Mouse (Mus musculus) intestine, embryonic 15.5 days (tissue): ENCODE measurements around the gene Smchd1. TPM values are rescaled to one million over a fixed set of nuclear protein-coding genes. Genes with fewer than 3 reads are reported as not detected.
A peak's percentile ranks its signal among the peaks of the same experiment; 100 is the strongest.
"Not testable (repeated sequence)": the region's sequence is repeated elsewhere in the genome, so short reads cannot be mapped to it uniquely, and the experiment has no call there.

Experiments used
- ATAC-seq: fragments of 200-750 bp; cut with Nextera tagmentation; 2 replicates; pipeline ENCODE4 v1.8.0; 2017; ENCODE audit warnings: moderate TSS enrichment, moderate library complexity
- H3K27ac ChIP-seq: fragments of 300-500 bp; sonication (generic); 2 replicates; pipeline ENCODE4 v1.5.1; 2015; ENCODE audit warnings: mild to moderate bottlenecking, inconsistent platforms
- H3K27me3 ChIP-seq: fragments of 300-500 bp; sonication (generic); replicated peaks from 2 replicates; pipeline ENCODE4 v1.6.1; 2015; ENCODE audit warnings: inconsistent platforms
- H3K36me3 ChIP-seq: fragments of 300-500 bp; sonication (generic); 2 replicates; pipeline ENCODE4 v1.6.1; 2015; ENCODE audit warnings: inconsistent platforms
- H3K4me1 ChIP-seq: fragments of 300-500 bp; sonication (generic); replicated peaks from 2 replicates; pipeline ENCODE4 v1.6.1; 2015; ENCODE audit warnings: inconsistent platforms
- H3K4me2 ChIP-seq: fragments of 300-500 bp; sonication (generic); replicated peaks from 2 replicates; pipeline ENCODE4 v1.6.1; 2015; ENCODE audit warnings: mild to moderate bottlenecking, inconsistent platforms
- H3K4me3 ChIP-seq: fragments of 300-500 bp; sonication (generic); replicated peaks from 2 replicates; pipeline ENCODE4 v1.5.1; 2015; ENCODE audit warnings: inconsistent platforms
- H3K9ac ChIP-seq: fragments of 300-500 bp; sonication (generic); 2 replicates; pipeline ENCODE4 v1.6.1; 2015; ENCODE audit warnings: inconsistent platforms
- H3K9me3 ChIP-seq: fragments of 300-500 bp; sonication (generic); 2 replicates; pipeline ENCODE4 v1.6.1; 2016; ENCODE audit warnings: inconsistent platforms
- WGBS: fragments of 180-500 bp; shearing (Covaris S2); methylation state at CpG from one replicate; pipeline ENCODE4 v1.1.7; 2015; 5-methylcytosine and 5-hydroxymethylcytosine counted together
- polyA plus RNA-seq: library from polyadenylated mRNA; unstranded; fragments of >200 nt; fragmentation: Nextera tagmentation; extraction: Ambion mirVana; gene quantifications from 2 replicates; pipeline ENCODE4 v1.2.1, GENCODE M21; 2015

Smchd1 gene
- polyA plus RNA-seq, 1 experiment from 2014 or later: 49.3 TPM

DNA sequence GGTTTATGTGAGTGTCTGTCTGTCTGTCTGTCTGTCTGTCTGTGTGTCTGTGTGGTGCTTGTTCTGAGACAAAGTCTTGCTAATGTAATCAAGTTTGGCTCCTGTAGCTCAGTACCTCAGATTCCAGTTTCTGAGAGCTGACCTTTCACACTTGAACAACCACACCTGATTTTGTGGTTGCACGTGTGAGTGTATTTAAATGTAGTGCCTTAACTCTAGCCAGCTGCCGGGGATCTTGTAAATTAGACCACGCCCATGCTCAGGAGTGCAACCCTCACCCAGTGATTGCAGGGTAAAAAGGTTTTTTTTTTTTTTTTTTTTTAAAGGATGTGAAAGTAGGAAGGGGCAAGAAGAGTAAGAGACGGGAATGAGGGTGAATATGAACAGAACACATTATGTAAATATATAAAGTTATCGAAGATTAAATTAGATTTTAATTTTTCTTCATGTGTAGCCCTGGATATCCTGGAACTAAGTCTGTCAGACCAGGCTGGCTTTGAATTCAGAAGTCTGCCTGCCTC, 4.3 kb upstream of the Smchd1 start:
- no peaks in the 10 kb centered on the region for H3K27me3 ChIP-seq
- H3K9ac ChIP-seq: no peak overlapping the region
- no peak overlapping the region for H3K4me2 ChIP-seq
- H3K9me3 ChIP-seq: no peaks in the 10 kb centered on the region
- no peak for ATAC-seq
- H3K27ac ChIP-seq: no peak overlapping the region
- no peaks in the 10 kb centered on the region for H3K36me3 ChIP-seq
- H3K4me1 ChIP-seq: no peaks in the 10 kb centered on the region
- H3K4me3 ChIP-seq: no peak overlapping the region
- WGBS: 56% methylated on average over 5 of the region's 5 CpGs

DNA sequence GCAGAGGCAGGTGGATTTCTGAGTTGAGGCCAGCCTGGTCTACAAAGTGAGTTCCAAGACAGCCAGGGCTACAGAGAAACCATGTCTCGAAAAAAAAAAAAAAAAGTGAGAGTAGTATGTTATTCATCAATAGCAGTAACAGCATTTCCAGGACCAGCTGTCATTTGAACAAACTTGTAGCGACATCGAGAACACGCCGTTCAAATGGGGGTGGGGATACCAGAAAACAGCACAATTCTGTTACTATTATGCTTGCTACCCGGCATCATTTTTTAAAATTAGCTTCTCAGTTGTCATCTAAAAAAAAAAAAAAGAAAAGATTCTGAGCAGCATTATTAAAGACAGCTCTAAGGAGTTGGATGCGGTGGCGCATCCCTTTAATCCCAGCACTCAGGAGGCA, 2.3 kb upstream of the Smchd1 start:
- 96% methylated on average over 8 of the region's 8 CpGs for WGBS
- Histone ChIP-seq H3K27me3 (no peaks in the 10 kb centered on the region), H3K36me3 (no peaks in the 10 kb centered on the region), H3K4me2 (no peak overlapping the region), H3K9me3 (no peaks in the 10 kb centered on the region), H3K4me3 (no peak overlapping the region), H3K4me1 (no peaks in the 10 kb centered on the region; the same call in 1 of the 2 replicates), H3K9ac (no peak overlapping the region), H3K27ac (no peak overlapping the region)
- no peak for ATAC-seq

DNA sequence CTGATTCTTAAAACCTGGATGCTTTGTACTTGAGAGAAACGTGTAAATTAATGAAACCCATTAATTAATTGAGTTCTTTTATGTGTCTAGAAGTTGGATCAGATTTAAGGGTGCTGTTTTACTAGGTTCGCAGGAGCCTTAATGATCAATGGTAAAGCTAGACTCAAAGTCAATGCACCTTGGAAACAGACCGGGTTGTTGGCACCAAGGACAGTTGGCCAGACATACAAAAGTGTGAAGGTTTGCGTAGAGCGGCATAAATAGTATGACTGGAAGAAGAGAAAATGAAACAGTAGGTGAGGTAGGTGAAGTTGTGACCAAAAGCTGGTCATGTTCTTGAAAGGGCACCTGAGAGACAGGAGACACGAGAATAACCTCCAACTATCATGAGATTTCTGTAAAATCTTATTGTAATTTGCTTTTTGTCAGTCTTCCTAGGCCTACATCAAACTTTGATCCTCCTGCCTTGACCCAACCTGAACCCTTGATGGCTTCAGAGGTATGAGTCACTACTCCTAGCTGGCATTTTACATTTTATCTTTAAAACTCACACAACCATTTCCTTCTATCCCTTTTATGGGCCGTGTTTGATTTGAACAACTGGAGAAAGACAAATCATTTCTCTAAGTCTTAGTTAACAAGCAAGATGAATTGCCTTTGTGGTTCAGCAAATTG, 1.3 kb upstream of the Smchd1 start:
- no peaks in the 10 kb centered on the region; the same call in 1 of the 2 replicates for H3K4me1 ChIP-seq
- no peaks in the 10 kb centered on the region for H3K27me3 ChIP-seq
- peak overlapping the region; percentile 99; the same call in 1 of the 2 replicates for H3K27ac ChIP-seq
- H3K9ac ChIP-seq: no peak overlapping the region
- H3K9me3 ChIP-seq: no peaks in the 10 kb centered on the region
- no peak for ATAC-seq
- H3K4me2 ChIP-seq: peak overlapping the region; percentile 67
- H3K4me3 ChIP-seq: no peak overlapping the region; the same call in 1 of the 2 replicates
- no peaks in the 10 kb centered on the region for H3K36me3 ChIP-seq
- 72% methylated on average over 7 of the region's 7 CpGs for WGBS

- Histone ChIP-seq H3K27me3 (no peaks in the 10 kb centered on the region), H3K9me3 (no peaks in the 10 kb centered on the region), H3K4me3 (peak overlapping the region; percentile 93), H3K36me3 (no peaks in the 10 kb centered on the region), H3K4me2 (peak overlapping the region; percentile 67), H3K4me1 (no peaks in the 10 kb centered on the region; the same call in 1 of the 2 replicates), H3K27ac (peak overlapping the region; percentile 99), H3K9ac (peak overlapping the region; percentile 91)
- ATAC-seq: no peak
- under 1% methylated on average over 29 of the region's 31 CpGs for WGBS
Measured at GRCm38 (mm10) chr17:71475705-71476089, 554 bp upstream of the Smchd1 start.

GRCm38 (mm10) chr17:71474128-71474527, 1.0 kb downstream of the Smchd1 start:
- 14% methylated on average over 8 of the region's 8 CpGs for WGBS
- no peaks in the 10 kb centered on the region for H3K27me3 ChIP-seq
- H3K9ac ChIP-seq: peak overlapping the region; percentile 91
- peak overlapping the region; percentile 93 for H3K4me3 ChIP-seq
- H3K4me1 ChIP-seq: no peaks in the 10 kb centered on the region; the same call in 1 of the 2 replicates
- peak overlapping the region; percentile 67 for H3K4me2 ChIP-seq
- no peak overlapping the region; the same call in 1 of the 2 replicates for H3K27ac ChIP-seq
- H3K36me3 ChIP-seq: no peaks in the 10 kb centered on the region
- ATAC-seq: no peak
- no peaks in the 10 kb centered on the region for H3K9me3 ChIP-seq

DNA sequence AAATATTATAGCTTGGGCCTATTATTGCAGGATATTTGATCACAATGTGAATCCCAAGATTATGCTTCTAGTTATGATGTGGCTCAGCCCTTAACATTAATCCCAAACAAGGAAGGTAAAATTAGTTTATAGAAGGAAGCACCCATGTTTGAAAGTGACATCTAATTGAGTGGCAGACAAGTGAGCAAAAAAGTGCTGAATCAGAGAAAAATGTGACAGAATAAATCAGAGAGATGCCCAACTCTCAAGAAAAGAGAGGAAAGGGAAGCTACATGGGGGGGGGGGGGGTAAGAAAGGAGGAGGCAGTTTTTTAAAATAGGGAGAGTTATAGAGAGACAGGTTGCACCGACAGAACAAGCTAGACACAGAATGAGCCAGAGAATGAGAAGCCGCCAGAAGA, 3.9 kb downstream of the Smchd1 start:
- Histone ChIP-seq H3K9ac (no peak overlapping the region), H3K4me2 (no peak overlapping the region), H3K9me3 (no peaks in the 10 kb centered on the region), H3K36me3 (no peaks in the 10 kb centered on the region), H3K4me3 (no peak overlapping the region), H3K27me3 (no peaks in the 10 kb centered on the region), H3K27ac (no peak overlapping the region), H3K4me1 (no peaks in the 10 kb centered on the region; the same call in 1 of the 2 replicates)
- WGBS: 51% methylated on average over 2 of the region's 2 CpGs
- ATAC-seq: no peak

DNA sequence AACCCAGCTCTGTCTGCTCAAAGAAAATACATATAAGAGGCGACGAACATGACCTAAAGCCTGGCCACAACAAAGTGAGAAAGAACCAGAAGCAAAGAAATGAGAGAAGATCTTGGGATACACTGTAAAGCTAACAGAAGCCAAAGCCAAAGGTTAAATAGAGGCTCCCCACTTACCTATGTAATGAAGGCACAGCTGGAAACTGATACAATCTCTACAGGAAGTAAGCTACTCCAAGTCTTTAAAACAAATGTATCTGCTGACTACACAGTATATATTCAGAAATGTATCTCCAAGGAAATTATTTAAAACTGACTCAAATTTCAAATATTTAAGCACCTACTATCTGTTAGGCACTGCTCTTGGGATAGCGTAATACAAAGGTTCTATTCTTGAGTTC, 14.8 kb downstream of the Smchd1 start:
- ATAC-seq: no peak
- Histone ChIP-seq H3K9me3 (no peaks in the 10 kb centered on the region), H3K4me3 (no peak overlapping the region), H3K36me3 (peaks cover 7% of the 10 kb centered on the region; the same call in 1 of the 2 replicates), H3K9ac (no peak overlapping the region), H3K27ac (no peak overlapping the region), H3K4me1 (no peaks in the 10 kb centered on the region), H3K4me2 (no peak overlapping the region), H3K27me3 (no peaks in the 10 kb centered on the region)
- 89% methylated on average over 3 of the region's 3 CpGs for WGBS

- Histone ChIP-seq H3K9ac (no peak within 1 kb of the TSS), H3K4me1 (no peaks in the 10 kb centered on the region), H3K4me2 (no peak within 1 kb of the TSS), H3K4me3 (no peak within 1 kb of the TSS), H3K27me3 (no peaks in the 10 kb centered on the region), H3K9me3 (no peaks in the 10 kb centered on the region), H3K36me3 (peaks cover 7% of the 10 kb centered on the region; the same call in 1 of the 2 replicates), H3K27ac (no peak within 1 kb of the TSS)
- WGBS: 97% methylated on average over 2 of the region's 2 CpGs
- ATAC-seq: no peak
Measured at GRCm38 (mm10) chr17:71459818-71460217, 15.3 kb downstream of the Smchd1 start, which contains the start of gene Gm4707. Gene Gm4707 (minus strand): TSS chr17:71459918.

- not testable (repeated sequence) for H3K36me3 ChIP-seq, H3K4me1 ChIP-seq, H3K9me3 ChIP-seq, H3K9ac ChIP-seq, H3K27ac ChIP-seq, H3K4me3 ChIP-seq, ATAC-seq, H3K4me2 ChIP-seq, H3K27me3 ChIP-seq
- 89% methylated on average over 6 of the region's 6 CpGs for WGBS
Measured at GRCm38 (mm10) chr17:71457361-71457760, 17.8 kb downstream of the Smchd1 start.

DNA sequence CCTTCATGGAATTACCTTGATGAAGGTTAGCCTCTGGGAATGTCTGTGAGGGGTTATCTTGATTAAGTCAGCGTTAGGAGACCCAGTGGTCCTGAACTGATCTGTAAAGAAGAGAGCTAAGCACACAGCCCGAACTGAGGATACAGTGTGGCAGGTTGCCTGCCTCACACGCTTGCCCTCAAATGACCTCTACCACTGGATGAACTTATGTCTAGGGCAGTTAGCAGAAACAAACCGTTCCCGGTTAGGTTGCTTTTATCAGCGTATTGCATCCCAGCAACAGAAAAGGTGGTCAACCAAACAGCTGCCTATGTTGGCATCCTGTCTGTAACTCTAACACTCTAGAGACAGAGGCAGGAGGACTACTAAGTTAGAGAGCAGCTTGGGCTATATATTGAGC, 30.0 kb downstream of the Smchd1 start:
- WGBS: 94% methylated on average over 6 of the region's 6 CpGs

DNA sequence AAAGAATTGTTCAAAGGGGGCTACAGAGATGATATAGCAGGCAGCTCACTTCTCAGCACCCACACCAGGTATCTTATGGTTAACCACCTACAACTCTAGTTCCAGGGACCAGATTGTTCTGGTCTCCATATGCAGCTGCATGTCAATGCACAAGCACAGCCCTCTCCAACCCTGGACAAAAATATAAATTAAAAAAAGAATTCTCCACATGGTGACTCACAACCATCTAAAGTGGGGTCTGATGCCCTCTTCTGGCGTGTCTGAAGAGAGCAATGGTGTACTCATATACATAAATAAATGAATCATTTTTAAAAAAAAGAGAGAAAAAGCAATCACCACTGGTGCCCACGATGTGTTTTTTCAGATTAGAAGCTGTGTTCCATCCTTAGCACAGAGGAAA, 30.4 kb downstream of the Smchd1 start:
- H3K4me3 ChIP-seq: no peak overlapping the region
- peaks cover 7% of the 10 kb centered on the region; the same call in 1 of the 2 replicates for H3K36me3 ChIP-seq
- no peak overlapping the region for H3K9ac ChIP-seq
- H3K27ac ChIP-seq: no peak overlapping the region
- H3K9me3 ChIP-seq: no peaks in the 10 kb centered on the region
- 87% methylated on average over 2 of the region's 2 CpGs for WGBS
- no peaks in the 10 kb centered on the region for H3K4me1 ChIP-seq
- no peak for ATAC-seq
- H3K4me2 ChIP-seq: no peak overlapping the region
- no peaks in the 10 kb centered on the region for H3K27me3 ChIP-seq

More for the DNA sequence above, 30.0 kb downstream of the Smchd1 start:
- no peak for ATAC-seq
- H3K36me3 ChIP-seq: peaks cover 7% of the 10 kb centered on the region; the same call in 1 of the 2 replicates
- no peaks in the 10 kb centered on the region for H3K9me3 ChIP-seq
- no peaks in the 10 kb centered on the region for H3K27me3 ChIP-seq
- H3K27ac ChIP-seq: no peak overlapping the region
- H3K9ac ChIP-seq: no peak overlapping the region
- H3K4me1 ChIP-seq: no peaks in the 10 kb centered on the region
- no peak overlapping the region for H3K4me3 ChIP-seq
- no peak overlapping the region for H3K4me2 ChIP-seq

DNA sequence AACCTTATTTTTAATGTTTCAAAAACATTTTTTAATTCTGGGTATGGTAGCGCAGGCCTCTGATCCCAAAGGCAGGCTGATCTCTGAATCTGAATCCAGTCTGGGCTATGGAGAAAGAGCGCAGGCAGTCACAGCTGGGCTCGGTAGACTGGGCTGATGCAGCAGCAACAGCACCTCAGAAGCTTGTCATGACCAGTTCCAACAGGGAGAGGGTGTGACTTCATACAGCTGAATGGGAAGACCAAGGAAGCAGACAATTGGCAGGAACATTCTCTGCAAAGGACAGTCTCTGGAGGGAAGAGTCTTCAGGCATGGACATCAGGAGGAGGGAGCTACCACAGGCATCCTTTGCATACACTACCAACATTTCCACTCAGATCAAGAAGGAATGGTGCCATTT, 31.0 kb downstream of the Smchd1 start:
- Histone ChIP-seq H3K9me3 (no peaks in the 10 kb centered on the region), H3K4me2 (no peak overlapping the region), H3K36me3 (peaks cover 7% of the 10 kb centered on the region; the same call in 1 of the 2 replicates), H3K4me3 (no peak overlapping the region), H3K27me3 (no peaks in the 10 kb centered on the region), H3K27ac (no peak overlapping the region), H3K9ac (no peak overlapping the region), H3K4me1 (no peaks in the 10 kb centered on the region)
- ATAC-seq: no peak
- WGBS: 92% methylated on average over 3 of the region's 3 CpGs

DNA sequence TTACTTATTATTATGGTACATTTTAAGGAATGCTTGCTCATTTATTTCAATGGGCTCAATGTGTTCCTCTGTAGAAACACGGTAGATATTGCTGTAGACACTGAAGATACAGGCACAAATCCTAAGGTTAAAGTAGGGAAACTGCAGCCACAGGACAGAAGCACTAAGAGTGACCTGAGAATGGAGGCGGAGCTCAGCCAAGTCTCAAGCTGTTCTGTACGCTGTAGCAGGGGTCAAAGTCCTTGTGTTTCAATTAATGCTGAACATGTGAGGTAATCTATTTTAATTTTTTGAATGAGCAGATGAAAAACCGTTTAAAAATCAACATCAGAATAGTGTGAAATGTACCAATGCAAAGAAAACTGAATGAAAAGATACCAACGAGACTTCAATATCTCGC, 31.9 kb downstream of the Smchd1 start:
- H3K9me3 ChIP-seq: no peaks in the 10 kb centered on the region
- H3K4me1 ChIP-seq: no peaks in the 10 kb centered on the region
- H3K9ac ChIP-seq: no peak overlapping the region
- no peaks in the 10 kb centered on the region for H3K27me3 ChIP-seq
- no peak for ATAC-seq
- H3K4me3 ChIP-seq: no peak overlapping the region
- peaks cover 7% of the 10 kb centered on the region; the same call in 1 of the 2 replicates for H3K36me3 ChIP-seq
- WGBS: 83% methylated on average over 6 of the region's 6 CpGs
- H3K27ac ChIP-seq: no peak overlapping the region
- no peak overlapping the region for H3K4me2 ChIP-seq
